Mouse (Mus musculus) retina, postnatal 1 day (tissue): ENCODE results near the gene Prrg2.

ENCODE experiments used
- DNase-seq: peaks from one replicate; pipeline ENCODE4 v3.0.0-alpha.2; 2012

Prrg2 gene

DNA sequence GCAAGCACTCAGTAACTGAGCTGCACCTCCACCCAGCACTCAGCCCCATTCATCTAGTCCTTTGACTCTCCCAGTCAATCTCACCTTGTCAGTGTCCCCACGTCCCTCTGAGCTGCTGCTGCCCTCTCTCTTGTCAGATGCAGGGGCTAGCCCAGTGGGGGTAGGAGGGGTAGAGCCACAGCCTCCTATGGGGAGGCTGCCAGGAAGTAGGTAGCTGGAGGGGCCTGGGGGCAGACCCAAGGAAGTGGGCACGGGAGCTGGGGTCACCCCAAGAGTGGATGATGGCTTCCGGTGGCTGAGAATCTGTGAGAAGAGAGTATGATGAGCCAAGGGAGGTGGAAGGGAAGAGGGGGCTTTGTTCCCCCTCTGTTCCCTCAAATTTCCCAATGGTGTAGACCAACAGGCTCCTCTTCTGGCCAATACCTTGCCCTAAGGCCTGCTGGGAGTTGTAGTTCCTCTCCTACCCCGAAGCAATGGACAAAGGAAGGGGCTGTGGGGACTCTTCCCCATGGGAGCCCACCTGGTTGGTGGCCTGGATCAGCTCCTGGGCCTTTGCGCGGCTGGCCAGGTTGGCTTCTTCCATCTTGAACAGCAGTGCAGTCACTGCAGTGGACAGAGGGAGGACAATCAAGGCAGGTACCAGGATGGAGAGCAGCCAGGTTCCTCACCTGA lies 57.0 kb downstream of the Prrg2 start:
- no peak for DNase-seq

DNA sequence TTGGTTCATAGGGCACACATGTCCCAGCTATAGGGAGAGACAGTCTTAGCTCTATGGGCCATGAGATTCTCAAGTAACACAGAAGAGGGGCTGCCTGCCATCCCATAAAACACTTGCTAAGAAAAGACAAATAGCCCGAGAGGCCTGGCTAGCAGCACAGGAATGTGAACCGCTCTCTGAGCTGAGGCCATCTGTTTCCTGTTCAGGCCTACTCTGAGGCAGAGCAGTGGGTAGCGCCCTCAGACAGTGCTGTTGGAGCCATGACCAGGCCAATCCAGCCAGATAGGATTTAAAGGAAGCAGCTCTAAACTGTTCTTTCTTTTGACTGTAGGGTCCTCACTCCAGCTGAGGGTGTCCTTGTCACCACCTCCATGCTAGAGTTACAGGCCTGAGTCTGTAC lies 57.9 kb downstream of the Prrg2 start:
- no peak for DNase-seq
